Mouse (Mus musculus) layer of hippocampus, adult 9-10 months (tissue): ENCODE data around the gene H2-M10.3.
A peak's percentile ranks its signal among the peaks of the same experiment; 100 is the strongest.
"Not testable (repeated sequence)": the region's sequence is repeated elsewhere in the genome, so short reads cannot be mapped to it uniquely, and the experiment has no call there.

ENCODE experiments used
- DNase-seq: peaks from one replicate; pipeline ENCODE4 v3.0.0; 2022; ENCODE audit warnings: low spot score

Gene H2-M10.3

GRCm38 (mm10) chr17:36368317-36368716 lies at the start of gene H2-M10.3:
Gene H2-M10.3, minus strand, starts transcription at chr17:36368417.
- not testable (repeated sequence) for DNase-seq

GRCm38 (mm10) chr17:36417416-36417815 lies 49.2 kb upstream of the H2-M10.3 start:
- no peak for DNase-seq

- no peak for DNase-seq
Observed at GRCm38 (mm10) chr17:36415407-36415806, 47.2 kb upstream of the H2-M10.3 start.

- no peak for DNase-seq
Observed at GRCm38 (mm10) chr17:36414361-36414760, 46.1 kb upstream of the H2-M10.3 start.

- DNase-seq, result no peak
Observed at GRCm38 (mm10) chr17:36389907-36390306, 21.7 kb upstream of the H2-M10.3 start.

- not testable (repeated sequence) for DNase-seq
Observed at GRCm38 (mm10) chr17:36362404-36362803, 5.8 kb downstream of the H2-M10.3 start.

GRCm38 (mm10) chr17:36357512-36357911 lies 10.7 kb downstream of the H2-M10.3 start:
- peak; percentile 46 for DNase-seq

- DNase-seq, result no peak
Observed at GRCm38 (mm10) chr17:36355763-36356162, 12.5 kb downstream of the H2-M10.3 start.

GRCm38 (mm10) chr17:36355343-36355742 lies 12.9 kb downstream of the H2-M10.3 start:
- DNase-seq, result peak; percentile 73

GRCm38 (mm10) chr17:36326055-36326454 lies 42.2 kb downstream of the H2-M10.3 start, which contains the start of gene H2-M10.1:
Gene H2-M10.1, minus strand, starts transcription at chr17:36326155.
- no peak for DNase-seq

GRCm38 (mm10) chr17:36315689-36316253 lies 52.4 kb downstream of the H2-M10.3 start:
- DNase-seq, result no peak

GRCm38 (mm10) chr17:36315041-36315688 lies 53.1 kb downstream of the H2-M10.3 start:
- peak; percentile 57 for DNase-seq
